Mouse (Mus musculus): ENCODE results near the gene Fmod. TPM values are rescaled to one million over a fixed set of nuclear protein-coding genes. Genes with fewer than 3 reads are reported as not detected.

Gene Fmod
- total RNA-seq, 4 experiments from 2014 or later: 8.4 to 11.4 (median 10.1) TPM

- DNase-seq (ENCODE audit: low spot score in 2 of 2): no peak
These were observed 58.1 kb downstream of the Fmod start for GRCm38 (mm10) chr1:134095033-134095612.

- DNase-seq (ENCODE audit: low spot score in 2 of 2): no peak
These were observed 58.7 kb downstream of the Fmod start for GRCm38 (mm10) chr1:134095721-134096120.

GRCm38 (mm10) chr1:134096264-134096934 is 59.3 kb downstream of the Fmod start:
- no peak for DNase-seq (ENCODE audit: low spot score in 2 of 2)

GRCm38 (mm10) chr1:134097080-134097855 is 60.2 kb downstream of the Fmod start:
- no peak for DNase-seq (ENCODE audit: low spot score in 2 of 2)

Other genes with a start within 250 kb of the Fmod start
- gene Atp2b4, start 236.2 kb upstream of the Fmod start, total RNA-seq (2022): 100 to 1,000 TPM in 1 of 4 experiments, 10 to 100 TPM in 3; 85.7 to 102 (median 91.8) TPM
- under 1 TPM; 0.21 to 0.67 (median 0.53) TPM for gene Optc, start 129.3 kb upstream of the Fmod start, total RNA-seq (2022)
- 10 to 100 TPM; 18.3 to 22.9 (median 20.2) TPM for gene Prelp, start 115.8 kb upstream of the Fmod start, total RNA-seq (2022)
- 10 to 100 TPM; 14.4 to 18.4 (median 17.3) TPM for gene Btg2, start 41.9 kb downstream of the Fmod start, total RNA-seq (2022)
- under 1 TPM in 1 of 4 experiments, not detected in 3; 0.32 TPM for gene Chit1, start 74.0 kb downstream of the Fmod start, total RNA-seq (2022)
- 10 to 100 TPM; 14.8 to 44.4 (median 27.1) TPM for gene Chil1, start 144.9 kb downstream of the Fmod start, total RNA-seq (2022)
- under 1 TPM in 1 of 4 experiments, not detected in 3; 0.28 TPM for gene Mybph, start 156.2 kb downstream of the Fmod start, total RNA-seq (2022)
- 100 to 1,000 TPM; 190 to 216 (median 202) TPM for gene Adora1, start 198.2 kb downstream of the Fmod start, total RNA-seq (2022)

Data from layer of hippocampus, adult 8-10 months (tissue).